Mouse (Mus musculus) T-helper 17 cell (primary cell): ENCODE data around the gene Abcd3.

Source experiments
- in situ Hi-C, 2 experiments: fragments of 300-600 bp; cut with MboI, MseI; formaldehyde crosslinking; loops; 1 replicate in 1 of 2; 2 replicates in 1 of 2; pipeline ENCODE4 v1.15.1; 2025; ENCODE audit warnings: high pct_unique_total_duplicates in 2 of 2

The Abcd3 gene

DNA sequence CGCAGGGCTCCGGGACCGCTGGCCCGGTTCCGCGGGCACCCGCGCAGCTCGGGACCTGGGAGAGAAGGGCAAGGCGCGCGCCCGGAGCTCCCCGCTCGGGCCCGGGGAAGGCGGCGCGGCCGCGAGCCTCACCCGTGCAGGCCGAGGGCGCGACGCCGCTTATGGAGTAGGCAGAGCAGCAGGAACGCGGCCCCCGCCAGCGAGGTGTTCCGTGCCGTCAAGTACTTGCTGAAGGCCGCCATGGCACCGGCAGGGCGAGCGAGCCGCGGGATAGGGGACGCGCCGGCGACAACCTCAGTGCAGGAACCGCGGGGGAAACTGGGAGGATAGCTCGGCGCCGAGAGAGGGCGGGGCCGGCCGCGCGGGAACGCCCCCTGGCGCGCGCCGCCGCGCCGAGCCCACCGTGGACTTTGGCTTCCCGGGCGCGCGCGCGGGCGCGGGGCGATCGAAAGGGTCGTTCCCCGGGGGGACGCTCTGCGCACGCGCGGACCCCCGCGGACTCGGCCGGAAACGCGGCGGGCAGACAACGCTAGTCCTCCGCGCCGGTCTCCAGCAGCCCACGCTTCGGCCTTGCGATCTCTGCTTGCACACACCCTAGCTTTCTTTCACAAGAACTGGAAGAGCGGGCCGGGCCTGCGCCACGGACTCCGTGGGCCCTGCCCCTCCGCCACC lies at the start of gene Abcd3:
TSS of gene Abcd3 (minus strand) at position 426 of the 672 bp plus-strand sequence.
- in situ Hi-C loops = no loop called here

- in situ Hi-C loops = no loop called here
Observed at GRCm38 (mm10) chr3:121859142-121859541, 44.0 kb upstream of the Abcd3 start.

DNA sequence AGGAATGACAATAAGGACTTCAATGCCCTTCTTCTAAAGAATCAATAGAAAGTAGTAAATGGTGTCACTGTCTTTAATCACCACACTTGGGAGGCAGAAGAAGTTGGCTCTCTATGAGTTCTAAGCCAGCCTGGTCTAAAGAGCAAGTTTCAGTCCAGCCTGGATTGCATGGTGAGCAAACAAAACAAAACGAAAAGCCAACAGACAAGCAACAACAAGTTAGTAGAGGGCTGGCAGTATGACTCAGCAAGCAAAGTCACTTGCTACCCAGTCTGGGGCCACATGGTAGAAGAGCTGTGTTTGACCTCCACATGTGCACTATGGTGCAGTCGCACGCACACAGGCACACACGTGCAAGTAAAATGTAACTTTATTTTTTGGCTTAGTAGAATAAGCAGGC lies 41.0 kb upstream of the Abcd3 start:
- in situ Hi-C loops = no loop called here

DNA sequence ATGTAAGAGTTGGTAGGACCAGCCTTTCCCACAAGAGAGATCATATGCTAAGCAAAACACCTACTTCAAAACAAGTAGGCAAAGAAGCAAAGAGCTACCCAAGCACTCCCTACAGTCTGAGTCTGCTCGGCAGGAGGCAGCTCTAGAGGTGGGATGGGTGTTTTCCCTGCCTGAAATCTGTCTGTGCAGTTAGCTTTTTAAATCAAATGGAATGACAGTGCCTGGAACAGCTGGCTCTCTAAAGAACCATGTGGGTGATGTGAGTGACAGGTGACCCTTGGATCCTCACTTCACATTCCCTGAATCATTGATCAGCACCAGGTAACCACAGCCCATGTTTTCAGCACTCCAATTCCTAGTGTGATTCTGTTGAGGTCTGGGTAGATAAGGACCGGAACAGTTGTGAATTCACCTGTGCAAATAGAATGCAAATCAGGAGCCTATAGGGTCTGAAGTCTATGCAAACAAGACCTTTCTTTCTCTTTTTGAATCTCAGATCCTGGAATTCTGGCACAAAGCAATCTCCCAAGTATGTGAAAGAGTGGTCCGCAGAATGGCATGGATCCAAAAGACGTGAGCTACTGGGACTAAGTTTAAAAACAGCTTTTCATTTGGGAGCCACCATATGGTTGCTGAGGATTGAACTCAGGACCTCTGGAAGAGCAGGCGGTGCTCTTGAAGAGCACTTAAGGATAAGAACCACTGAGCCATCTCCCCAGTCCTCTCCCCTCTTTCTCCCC lies 38.8 kb upstream of the Abcd3 start:
- in situ Hi-C loops = no loop called here

DNA sequence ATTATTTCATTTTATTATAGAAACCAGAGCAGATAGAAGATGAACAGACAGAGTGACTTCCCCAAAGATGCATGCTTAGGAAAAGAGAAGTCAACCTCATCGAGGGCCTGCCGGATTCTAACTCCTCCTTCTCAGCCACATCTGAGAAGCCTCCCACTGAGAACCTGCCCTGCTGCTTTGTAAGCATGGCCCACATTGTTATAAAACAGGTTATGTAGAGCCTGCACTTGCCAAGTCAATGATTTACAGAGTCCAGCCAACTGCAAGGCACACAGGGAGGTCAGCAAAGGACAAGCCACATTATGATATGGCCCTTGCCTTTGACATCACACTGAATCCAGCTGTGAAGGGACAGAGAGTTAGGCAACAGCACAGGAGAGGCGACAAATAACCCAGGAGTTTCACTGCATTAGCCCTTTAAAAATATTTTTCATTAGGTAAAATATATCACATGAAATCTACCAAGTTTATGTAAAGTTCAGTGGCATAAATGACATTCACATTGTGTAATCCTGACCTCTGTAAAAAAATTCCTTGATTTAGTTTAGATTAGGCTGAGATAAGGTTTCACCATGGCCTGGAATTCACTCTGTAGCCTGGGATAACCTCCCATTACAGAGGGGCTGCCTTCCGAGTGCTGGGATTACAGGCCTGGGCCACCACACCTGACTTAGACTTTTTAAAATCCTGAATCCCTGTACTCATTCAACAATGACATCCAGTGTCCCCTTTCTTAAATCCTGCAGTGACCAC lies 37.1 kb upstream of the Abcd3 start:
- in situ Hi-C loops = no loop called here

DNA sequence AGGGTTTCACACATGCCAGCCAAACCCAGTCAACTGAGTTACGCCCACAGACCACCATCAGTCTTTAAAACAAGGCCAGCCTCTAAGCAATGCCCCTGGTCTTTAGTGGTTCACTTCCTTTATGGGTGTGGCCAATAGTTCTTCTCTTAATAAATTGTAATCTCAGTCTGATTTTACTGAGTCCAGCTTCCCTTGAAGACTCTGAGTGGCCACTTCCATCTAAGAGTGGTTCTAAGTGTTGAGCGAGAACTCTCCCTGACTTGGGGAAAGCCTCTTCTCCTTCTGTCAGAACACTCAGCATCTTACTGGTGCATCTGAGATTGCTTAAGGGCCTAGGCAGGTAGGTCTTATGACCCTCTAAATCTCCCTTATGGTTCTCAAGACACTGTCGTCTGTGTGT lies 35.9 kb upstream of the Abcd3 start:
- in situ Hi-C loops = no loop called here

DNA sequence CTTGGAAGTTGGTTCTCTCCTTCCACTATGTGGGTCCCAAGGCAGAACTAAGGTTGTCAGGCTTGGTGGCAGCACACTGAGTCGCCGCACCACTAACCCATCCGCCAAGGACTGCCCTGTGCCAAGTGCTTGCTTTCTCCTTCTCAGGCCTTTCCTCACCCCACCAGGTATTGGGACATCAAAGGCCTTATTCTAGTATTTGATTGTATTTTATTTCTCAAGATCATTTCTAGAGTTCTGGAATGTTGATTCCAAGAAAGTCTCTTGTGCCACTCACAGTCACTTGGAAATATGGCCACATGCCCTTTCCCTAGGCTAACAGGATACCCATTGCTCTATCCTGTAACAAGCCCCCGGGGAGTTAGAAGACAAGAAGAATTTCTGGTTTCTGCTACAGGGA lies 35.3 kb upstream of the Abcd3 start:
- in situ Hi-C loops = no loop called here

GRCm38 (mm10) chr3:121847296-121847695 lies 32.2 kb upstream of the Abcd3 start:
- in situ Hi-C loops = no loop called here

DNA sequence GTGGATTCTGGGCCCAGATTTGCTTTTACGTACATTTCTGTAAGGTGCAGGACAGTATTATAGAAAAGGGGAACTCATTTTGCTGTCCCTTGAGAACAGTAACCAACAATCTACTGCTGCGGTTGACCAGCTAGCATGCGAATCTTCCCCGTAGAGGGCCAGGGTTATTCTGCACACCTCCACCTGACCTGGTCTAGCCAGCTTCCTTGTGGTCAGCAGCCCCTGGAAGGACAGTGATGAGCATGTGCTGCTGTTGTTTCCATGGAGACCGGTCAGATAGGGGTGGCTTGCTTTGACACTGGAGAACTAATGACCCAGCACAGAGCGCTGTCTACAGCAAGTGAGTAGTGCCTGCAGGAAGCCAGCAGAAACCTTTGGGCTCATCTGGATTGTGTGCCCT lies 29.6 kb upstream of the Abcd3 start:
- in situ Hi-C loops = no loop called here

DNA sequence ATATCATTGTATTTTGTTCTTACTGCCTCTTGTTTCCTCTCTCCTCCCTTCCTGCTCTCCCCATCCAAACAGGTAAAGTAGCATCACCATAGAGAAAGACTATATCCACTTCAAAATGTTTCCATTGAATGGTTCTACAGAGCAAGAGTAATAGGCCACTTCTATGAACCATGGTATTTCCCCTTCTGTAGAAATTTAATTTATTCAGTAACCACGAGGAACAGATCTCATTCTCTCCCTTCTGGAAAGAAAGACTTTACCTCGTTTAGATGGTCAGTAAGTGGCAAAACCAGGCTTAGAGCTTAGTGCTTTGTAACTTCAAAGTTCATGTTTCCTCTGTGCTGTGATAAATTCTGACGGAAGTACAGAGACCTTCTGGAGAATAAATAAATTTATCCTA lies 28.9 kb upstream of the Abcd3 start:
- in situ Hi-C loops = no loop called here

- in situ Hi-C loops = no loop called here
Observed at GRCm38 (mm10) chr3:121843254-121843653, 28.2 kb upstream of the Abcd3 start.

- in situ Hi-C loops = no loop called here
Observed at GRCm38 (mm10) chr3:121842306-121842860, 27.3 kb upstream of the Abcd3 start.

- in situ Hi-C loops = no loop called here
Observed at GRCm38 (mm10) chr3:121841412-121842014, 26.4 kb upstream of the Abcd3 start.

DNA sequence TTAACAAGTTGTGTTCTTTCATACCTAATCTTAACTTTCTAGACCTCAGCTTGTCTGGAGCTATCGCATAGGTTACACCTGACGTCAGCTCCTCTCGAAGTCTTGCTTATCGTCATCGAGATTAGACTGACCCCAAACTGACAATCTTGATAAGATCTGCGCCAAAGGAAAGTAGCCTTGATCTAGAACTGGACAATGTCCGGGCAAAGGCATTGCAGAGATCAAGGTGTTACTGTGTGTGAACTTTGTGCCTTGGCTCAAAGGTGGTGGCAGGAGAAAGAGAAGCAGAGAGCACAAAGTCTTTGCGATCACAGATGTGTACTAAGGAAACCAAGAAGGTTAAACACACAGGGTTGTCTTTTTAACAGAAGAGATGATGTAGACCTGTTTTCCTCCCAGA lies 25.2 kb upstream of the Abcd3 start:
- in situ Hi-C loops = no loop called here

- in situ Hi-C loops = no loop called here
Observed at GRCm38 (mm10) chr3:121834732-121835131, 19.6 kb upstream of the Abcd3 start.

DNA sequence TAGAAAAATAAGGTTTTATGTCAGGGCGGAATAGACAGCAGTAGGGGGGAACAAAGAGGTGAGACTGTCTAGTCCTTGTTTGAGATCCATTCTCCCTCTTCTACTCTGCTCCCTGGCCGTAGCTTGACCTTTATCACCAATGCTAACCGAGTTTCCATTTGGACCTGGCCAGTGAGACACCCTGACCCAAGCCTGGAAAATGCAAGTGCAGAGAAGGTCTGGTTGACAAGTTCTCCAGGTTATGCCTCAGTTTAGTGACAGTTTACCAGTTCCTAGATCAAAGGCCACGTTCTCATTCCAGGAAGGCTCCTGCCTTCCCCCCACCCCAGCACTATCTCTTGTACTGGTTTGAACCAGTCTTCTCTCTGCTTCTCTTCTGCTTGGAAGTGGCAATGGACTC lies 19.1 kb upstream of the Abcd3 start:
- in situ Hi-C loops = no loop called here

DNA sequence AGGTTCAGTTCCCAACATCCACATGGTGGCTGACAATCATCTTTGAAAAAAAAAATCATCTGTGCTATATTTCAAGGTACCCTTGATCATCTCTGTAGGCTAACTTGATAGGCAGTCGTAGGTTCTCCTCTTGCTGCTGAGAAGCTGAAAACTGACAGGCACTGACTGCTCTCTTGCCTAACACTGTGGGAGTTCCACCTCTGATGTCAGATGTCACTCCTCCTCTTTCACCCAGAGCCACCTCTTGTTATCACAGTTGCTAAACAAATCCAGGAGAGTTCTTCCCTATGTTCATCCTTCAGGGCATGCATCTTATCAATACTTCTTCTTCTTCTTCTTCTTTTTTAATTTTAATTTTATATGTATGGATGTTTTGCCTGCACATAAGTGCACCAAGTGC lies 10.0 kb upstream of the Abcd3 start:
- in situ Hi-C loops = no loop called here

GRCm38 (mm10) chr3:121824319-121824718 lies 9.2 kb upstream of the Abcd3 start:
- in situ Hi-C loops = no loop called here

DNA sequence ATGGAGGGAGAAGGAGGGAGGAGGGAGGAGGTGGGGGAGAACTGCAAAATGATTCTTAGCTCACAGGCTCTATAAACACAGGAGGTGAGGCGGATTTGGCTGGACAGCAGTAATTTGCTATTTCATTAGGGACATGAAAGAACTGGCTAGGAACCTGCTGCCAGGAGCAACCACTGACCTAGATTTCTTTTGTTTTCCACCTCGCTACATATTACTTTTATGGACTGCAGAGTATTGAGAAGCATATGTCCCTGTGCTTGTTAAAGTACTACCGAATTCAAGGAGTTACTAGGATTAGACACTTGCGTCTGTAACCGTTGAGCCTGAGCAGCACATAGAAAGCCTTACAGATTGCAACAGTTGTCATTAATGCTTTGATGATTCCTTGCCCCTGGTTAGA lies 7.5 kb upstream of the Abcd3 start:
- in situ Hi-C loops = no loop called here

- in situ Hi-C loops = no loop called here
Observed at GRCm38 (mm10) chr3:121821559-121822143, 6.5 kb upstream of the Abcd3 start.

DNA sequence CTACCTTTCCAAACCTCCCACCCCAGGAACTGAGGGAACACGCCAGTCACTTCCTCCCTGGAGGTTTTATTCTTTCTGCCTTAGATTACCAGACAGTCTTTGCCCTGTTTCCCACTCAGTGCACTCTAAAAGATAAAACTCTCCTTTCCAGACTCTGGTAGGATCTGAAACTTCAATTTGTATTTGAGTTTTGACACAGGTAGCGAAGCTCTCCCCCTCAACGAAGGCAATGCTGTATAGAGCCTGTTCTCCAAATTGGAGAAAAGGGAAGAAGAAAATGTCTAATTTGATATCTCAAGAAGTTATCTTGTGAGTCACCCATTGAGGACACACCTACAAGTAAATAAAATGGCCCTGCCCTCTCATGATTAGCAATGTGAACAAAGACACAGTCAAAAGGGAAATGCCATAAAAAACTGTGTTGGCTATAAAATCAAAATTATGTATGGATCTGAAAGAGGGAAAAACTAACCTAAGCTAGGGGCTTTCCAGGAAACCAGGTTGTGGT lies 4.6 kb upstream of the Abcd3 start:
- in situ Hi-C loops = no loop called here
